Mouse (Mus musculus): ENCODE results near the gene Cenph. TPM values are rescaled to one million over a fixed set of nuclear protein-coding genes. Genes with fewer than 3 reads are reported as not detected.
"Not testable (repeated sequence)": the region's sequence is repeated elsewhere in the genome, so short reads cannot be mapped to it uniquely, and the experiment has no call there.

Gene Cenph
- 10.1 and 10.9 TPM in 2 replicates for polyA plus RNA-seq (2015; fragmentation: Nextera tagmentation; extraction: Ambion mirVana)

DNA sequence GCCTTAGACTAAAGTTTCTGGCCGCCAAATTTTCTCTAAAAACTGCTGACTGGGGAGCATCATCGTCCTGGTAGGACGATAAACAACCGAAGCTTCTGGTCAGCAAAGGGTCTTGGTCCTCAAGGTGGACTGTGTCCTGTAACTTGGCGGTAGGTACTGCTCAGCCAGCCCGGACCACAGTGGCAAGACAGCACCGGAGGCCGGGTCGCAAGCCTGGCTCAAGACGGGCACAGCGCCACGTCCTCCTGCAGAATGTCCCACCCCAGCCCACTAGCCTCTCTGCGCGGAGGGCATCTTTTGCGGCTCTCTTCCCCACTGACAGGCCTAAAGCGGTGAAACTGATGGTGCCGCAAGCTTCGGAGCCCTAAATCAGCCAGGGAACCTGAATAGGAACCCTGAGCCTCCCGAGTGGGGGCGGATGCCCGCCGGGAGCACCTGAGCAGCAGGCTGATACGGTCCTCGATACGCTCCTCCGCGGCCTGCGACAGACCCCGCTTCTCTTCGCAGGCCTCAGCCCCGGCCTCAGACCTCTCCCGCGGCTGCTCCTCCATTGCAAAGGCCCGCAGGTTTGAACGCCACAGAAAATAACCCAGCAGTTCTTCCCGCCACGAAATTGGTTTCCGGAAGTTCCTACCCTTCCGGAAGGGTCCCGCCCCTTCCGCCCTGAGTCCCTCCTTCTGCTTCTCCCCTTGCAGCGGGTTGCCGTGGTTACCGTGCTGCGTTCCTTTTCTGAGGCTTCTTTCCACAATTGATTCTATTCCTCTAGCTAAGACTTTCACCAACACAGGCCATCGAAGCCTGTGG, at the start of gene Cenph:
Gene Cenph, minus strand, starts transcription at position 648 of the 804 bp plus-strand sequence.
- peak; percentile 97 for ATAC-seq (ENCODE audit: low read depth)
- Histone ChIP-seq H3K4me1 (replicated peaks) (peaks cover 16% of the 10 kb centered on the region), H3K36me3 (peaks cover 5% of the 10 kb centered on the region; the same call in 1 of the 2 replicates), H3K9ac (peak within 1 kb of the TSS; percentile 76), H3K27me3 (no peaks in the 10 kb centered on the region), H3K9me3 (no peaks in the 10 kb centered on the region), H3K27ac (replicated peaks) (peak within 1 kb of the TSS; percentile 67), H3K4me3 (peak within 1 kb of the TSS; percentile 75), H3K4me2 (peak within 1 kb of the TSS; percentile 98)
- under 1% methylated on average over 46 of the region's 46 CpGs for WGBS

DNA sequence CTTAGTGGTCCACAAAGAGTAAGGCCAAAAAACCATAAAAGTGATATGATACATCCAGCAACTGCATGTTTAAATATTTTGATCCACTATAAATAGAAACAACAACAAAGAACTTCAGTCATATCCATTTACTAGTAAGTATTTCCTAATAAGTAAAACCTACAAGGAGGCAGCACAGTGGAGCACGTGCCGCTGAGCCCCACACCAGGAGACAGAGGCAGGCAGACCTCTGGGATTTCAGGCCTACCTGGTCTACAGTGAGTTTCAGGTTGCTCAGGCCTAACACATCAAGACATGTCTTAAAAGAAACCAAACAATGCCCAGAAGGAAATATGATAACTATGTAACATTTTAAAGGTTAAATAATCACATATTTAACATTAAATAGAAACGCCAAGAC, 49.2 kb upstream of the Cenph start:
- H3K36me3 ChIP-seq: peaks cover 62% of the 10 kb centered on the region
- ATAC-seq (ENCODE audit: low read depth): no peak
- H3K9me3 ChIP-seq: no peaks in the 10 kb centered on the region
- no peaks in the 10 kb centered on the region for H3K27me3 ChIP-seq
- H3K4me1 ChIP-seq (replicated peaks): no peaks in the 10 kb centered on the region
- no peak overlapping the region for H3K9ac ChIP-seq
- H3K4me3 ChIP-seq: no peak overlapping the region
- WGBS: 95% methylated on average over 3 of the region's 3 CpGs
- H3K4me2 ChIP-seq: no peak overlapping the region
- H3K27ac ChIP-seq (replicated peaks): no peak overlapping the region

DNA sequence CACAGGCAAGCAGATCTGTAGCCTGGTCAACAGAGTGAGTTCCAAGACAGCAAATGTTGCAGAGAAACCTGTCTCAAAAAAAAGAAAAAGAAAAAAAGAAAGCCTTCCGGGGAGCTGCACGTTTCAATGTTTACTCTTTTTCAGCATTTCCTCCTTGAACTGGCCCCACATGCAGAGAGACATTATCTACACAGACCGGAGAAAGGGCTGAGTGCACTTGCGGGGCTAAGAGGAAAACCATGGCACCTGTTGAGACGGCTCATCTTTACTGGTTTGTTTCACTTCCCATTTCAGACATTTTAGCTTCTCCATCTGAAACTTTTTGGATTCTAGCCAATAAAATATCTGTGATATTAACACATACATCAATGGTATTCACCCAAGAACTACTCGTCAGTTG, 48.6 kb upstream of the Cenph start:
- H3K9ac ChIP-seq: no peak overlapping the region
- no peak overlapping the region for H3K4me3 ChIP-seq
- peaks cover 67% of the 10 kb centered on the region for H3K36me3 ChIP-seq
- H3K4me1 ChIP-seq (replicated peaks): no peaks in the 10 kb centered on the region
- no peaks in the 10 kb centered on the region for H3K9me3 ChIP-seq
- H3K27ac ChIP-seq (replicated peaks): no peak overlapping the region
- no peaks in the 10 kb centered on the region for H3K27me3 ChIP-seq
- no peak for ATAC-seq (ENCODE audit: low read depth)
- no peak overlapping the region for H3K4me2 ChIP-seq
- 94% methylated on average over 6 of the region's 6 CpGs for WGBS

DNA sequence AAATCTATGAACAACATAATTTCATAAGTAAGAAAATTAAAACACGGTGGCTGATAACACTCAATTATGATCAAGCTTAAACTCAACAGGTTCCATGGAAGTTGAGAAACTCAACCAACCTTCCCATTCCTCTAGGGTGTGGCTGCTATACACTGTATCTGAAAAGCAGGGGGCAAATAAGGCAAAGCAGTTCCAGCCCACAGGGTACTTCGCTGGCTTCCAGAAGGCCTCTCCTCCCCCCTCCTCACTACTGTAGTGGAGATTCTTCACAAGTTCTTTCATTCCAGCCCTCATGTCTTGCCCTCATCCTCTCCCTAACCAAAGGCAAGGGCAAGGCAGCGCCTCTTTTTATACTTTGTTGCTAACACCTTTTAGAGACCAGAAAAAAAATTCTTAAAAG, 48.2 kb upstream of the Cenph start:
- no peak overlapping the region for H3K9ac ChIP-seq
- WGBS: 93% methylated on average over 3 of the region's 3 CpGs
- no peak for ATAC-seq (ENCODE audit: low read depth)

DNA sequence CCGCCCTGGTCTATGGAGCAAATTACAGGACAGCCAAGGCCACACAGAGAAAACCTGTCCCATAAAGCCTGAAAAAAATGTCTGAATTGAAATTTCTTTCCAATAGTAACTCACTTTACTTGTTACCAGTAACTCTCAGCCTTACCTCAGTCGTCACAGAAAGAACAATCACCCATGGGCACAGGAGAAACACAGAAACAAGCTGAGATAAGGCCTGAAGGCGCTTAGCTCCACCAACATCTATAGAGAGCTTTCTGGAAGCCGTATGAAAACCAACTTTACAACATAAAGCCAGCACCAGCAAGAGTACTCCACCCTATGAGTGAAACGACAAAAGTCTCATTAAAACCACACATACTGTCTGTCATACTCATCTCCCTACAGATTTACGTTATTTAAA, 38.8 kb upstream of the Cenph start:
- H3K4me3 ChIP-seq: no peak overlapping the region
- no peak overlapping the region for H3K9ac ChIP-seq
- no peak overlapping the region for H3K4me2 ChIP-seq
- no peaks in the 10 kb centered on the region for H3K4me1 ChIP-seq (replicated peaks)
- no peak for ATAC-seq (ENCODE audit: low read depth)
- H3K27ac ChIP-seq (replicated peaks): no peak overlapping the region
- H3K36me3 ChIP-seq: peaks cover 78% of the 10 kb centered on the region
- no peaks in the 10 kb centered on the region for H3K9me3 ChIP-seq
- H3K27me3 ChIP-seq: no peaks in the 10 kb centered on the region
- 95% methylated on average over 6 of the region's 6 CpGs for WGBS

More for the DNA sequence above, 48.2 kb upstream of the Cenph start:
- H3K27ac ChIP-seq (replicated peaks): no peak overlapping the region
- no peak overlapping the region for H3K4me3 ChIP-seq
- no peak overlapping the region for H3K4me2 ChIP-seq
- no peaks in the 10 kb centered on the region for H3K4me1 ChIP-seq (replicated peaks)
- peaks cover 71% of the 10 kb centered on the region for H3K36me3 ChIP-seq
- H3K9me3 ChIP-seq: no peaks in the 10 kb centered on the region
- no peaks in the 10 kb centered on the region for H3K27me3 ChIP-seq

DNA sequence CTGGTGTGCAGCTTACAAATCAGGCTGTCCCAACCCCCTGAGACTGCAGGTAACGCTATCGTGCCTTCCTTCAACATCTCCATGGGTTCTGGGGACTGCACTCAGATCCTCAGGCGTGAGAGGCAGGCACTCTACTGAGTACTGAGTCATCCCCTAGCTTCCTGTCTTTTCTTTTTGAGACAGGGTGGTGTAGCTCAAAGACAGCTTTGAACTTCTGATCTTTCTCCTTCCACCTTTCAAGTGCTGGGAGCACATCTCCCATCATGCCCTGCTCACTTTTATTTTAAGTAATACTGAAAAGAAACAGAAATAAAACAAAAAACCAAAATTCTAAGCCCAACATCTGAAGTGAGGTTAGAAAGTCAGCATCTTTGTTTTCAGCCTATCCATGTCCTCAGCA, 30.1 kb upstream of the Cenph start:
- Histone ChIP-seq H3K27me3 (no peaks in the 10 kb centered on the region), H3K27ac (replicated peaks) (no peak overlapping the region), H3K4me3 (no peak overlapping the region), H3K36me3 (peaks cover 81% of the 10 kb centered on the region), H3K9me3 (no peaks in the 10 kb centered on the region), H3K4me2 (no peak overlapping the region), H3K4me1 (replicated peaks) (no peaks in the 10 kb centered on the region), H3K9ac (no peak overlapping the region)
- 96% methylated on average over 3 of the region's 3 CpGs for WGBS
- no peak for ATAC-seq (ENCODE audit: low read depth)

DNA sequence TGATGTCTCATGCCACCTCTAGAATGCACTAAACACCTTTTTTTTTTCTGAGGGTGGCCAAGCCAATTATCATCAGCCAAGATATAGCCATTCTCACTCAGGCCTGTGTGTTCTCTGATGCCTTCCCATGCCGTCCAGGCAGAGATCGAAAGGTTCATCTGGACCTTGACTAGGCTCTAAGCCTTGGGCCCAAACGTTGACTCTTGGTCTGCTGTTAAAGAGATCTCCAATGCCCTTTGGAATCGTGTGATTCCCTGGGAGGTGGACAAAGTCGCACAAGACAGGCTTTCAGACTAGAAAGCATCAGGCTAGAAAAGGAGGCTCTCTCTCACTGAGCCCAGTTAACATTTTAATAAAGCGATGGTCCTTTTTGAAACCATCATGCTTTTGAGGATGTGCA, 21.5 kb upstream of the Cenph start:
- H3K4me2 ChIP-seq: no peak overlapping the region
- WGBS: 93% methylated on average over 6 of the region's 6 CpGs
- no peaks in the 10 kb centered on the region for H3K27me3 ChIP-seq
- H3K9me3 ChIP-seq: no peaks in the 10 kb centered on the region
- peaks cover 22% of the 10 kb centered on the region for H3K36me3 ChIP-seq
- no peak overlapping the region for H3K9ac ChIP-seq
- H3K4me3 ChIP-seq: no peak overlapping the region
- ATAC-seq (ENCODE audit: low read depth): no peak
- no peak overlapping the region for H3K27ac ChIP-seq (replicated peaks)
- no peaks in the 10 kb centered on the region for H3K4me1 ChIP-seq (replicated peaks)

DNA sequence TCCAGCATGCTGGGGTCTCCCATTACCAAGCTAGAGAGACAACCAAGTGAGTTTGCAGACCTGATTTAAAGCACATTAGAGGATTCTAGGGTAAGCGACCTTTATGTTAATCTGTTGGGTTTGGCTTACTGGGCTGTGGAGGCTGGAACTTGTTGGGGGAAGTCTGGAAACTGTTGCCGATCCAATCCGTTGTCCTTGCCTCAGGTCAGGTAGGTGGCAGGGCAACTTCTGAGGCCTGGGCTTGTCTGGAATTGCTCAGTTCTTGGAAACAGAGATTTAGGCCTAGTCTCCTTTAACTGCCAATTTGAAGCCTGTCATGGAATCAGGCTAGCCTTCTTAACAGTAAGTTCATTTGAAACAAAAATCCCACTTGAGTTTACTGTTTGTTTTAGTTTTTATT, 13.4 kb upstream of the Cenph start:
- ATAC-seq (ENCODE audit: low read depth): no peak
- WGBS: 86% methylated on average over 3 of the region's 3 CpGs

DNA sequence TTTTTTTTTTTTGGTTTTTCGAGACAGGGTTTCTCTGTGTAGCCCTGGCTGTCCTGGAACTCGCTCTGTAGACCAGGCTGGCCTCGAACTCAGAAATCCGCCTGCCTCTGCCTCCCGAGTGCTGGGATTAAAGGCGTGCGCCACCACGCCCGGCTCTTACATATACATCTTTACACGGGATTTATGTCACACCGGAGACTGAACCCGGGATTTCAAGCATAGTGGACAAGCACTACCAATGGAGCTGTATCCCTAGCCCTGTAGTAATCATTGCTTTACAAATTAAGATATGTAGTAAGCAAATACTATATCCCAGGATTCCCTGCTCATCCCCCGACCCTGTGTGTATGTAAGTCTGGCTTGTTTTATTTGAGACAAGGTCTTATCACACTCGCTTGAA, 12.4 kb upstream of the Cenph start:
- not testable (repeated sequence) for H3K36me3 ChIP-seq; ATAC-seq (ENCODE audit: low read depth); H3K9me3 ChIP-seq; H3K4me2 ChIP-seq; H3K9ac ChIP-seq; H3K27me3 ChIP-seq; H3K27ac ChIP-seq (replicated peaks); H3K4me3 ChIP-seq
- peaks cover 24% of the 10 kb centered on the region for H3K4me1 ChIP-seq (replicated peaks)
- 96% methylated on average over 11 of the region's 14 CpGs for WGBS

More for the DNA sequence above, 13.4 kb upstream of the Cenph start:
- Histone ChIP-seq H3K4me1 (replicated peaks) (peaks cover 20% of the 10 kb centered on the region), H3K9me3 (no peaks in the 10 kb centered on the region), H3K27me3 (no peaks in the 10 kb centered on the region), H3K4me3 (no peak overlapping the region), H3K36me3 (no peaks in the 10 kb centered on the region), H3K9ac (no peak overlapping the region), H3K4me2 (no peak overlapping the region), H3K27ac (replicated peaks) (no peak overlapping the region)

DNA sequence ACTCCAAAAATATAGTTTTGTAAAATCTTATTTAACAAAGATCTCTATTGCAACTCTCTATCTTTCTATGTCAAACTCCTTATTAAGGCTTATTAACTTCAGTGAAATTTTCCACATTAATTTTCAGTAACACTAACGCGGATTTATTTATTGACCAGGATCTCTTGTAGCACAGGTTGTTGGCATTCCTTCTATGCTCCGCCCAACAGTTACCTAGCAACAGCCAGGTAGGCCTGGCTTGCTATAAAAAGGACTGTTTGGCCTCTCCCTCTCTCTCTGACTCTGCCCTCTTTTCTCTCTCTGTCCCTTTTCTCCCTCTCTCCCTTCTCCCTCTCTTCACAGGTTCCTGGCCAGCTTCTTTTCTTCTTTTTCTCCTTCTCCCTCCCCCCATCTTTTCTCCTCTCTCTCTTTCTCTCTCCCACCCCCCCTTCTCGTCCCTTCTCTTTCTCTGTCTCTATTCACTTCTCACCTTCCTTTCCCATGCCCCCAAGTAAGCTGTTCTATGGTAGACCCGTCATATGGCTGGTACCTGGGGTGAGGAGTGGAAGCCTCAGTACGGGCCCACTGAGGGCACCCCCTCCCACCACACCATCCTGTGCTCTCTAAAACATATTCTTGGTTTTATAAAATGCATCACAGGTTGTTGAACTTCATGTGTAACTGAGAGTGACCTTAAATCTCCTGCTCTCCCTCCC, 11.8 kb upstream of the Cenph start:
- no peak for ATAC-seq (ENCODE audit: low read depth)
- Histone ChIP-seq H3K4me1 (replicated peaks) (peaks cover 24% of the 10 kb centered on the region), H3K36me3 (no peaks in the 10 kb centered on the region), H3K27me3 (no peaks in the 10 kb centered on the region), H3K4me2 (no peak overlapping the region), H3K27ac (replicated peaks) (no peak overlapping the region), H3K9ac (no peak overlapping the region), H3K9me3 (no peaks in the 10 kb centered on the region), H3K4me3 (no peak overlapping the region)
- 72% methylated on average over 6 of the region's 6 CpGs for WGBS

DNA sequence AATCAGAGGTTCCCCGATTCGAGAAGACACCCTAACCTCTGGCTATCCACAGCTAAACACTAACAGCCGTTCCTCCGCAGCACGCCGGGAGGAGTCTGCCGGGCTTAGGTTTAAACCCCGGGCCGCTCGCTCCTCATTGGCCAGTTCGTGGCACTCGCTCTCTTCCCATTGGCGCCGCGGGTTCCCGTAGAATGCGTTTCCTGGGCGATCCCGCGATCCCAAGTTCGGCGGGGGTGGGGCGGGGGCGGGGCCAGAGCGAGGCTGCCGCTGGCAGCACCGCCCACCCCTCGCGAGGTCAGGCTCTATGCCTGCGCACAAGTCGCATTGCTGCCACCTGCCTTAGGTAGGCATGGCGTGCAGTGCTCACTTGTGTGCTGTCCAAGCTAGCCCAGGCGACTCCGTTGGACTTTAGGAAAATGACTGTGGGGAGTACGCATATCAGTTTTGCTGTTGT, 10.7 kb upstream of the Cenph start, which contains the start of gene Ccnb1:
Gene Ccnb1, minus strand, starts transcription at position 157 of the 454 bp plus-strand sequence.
- Histone ChIP-seq H3K4me3 (peak within 1 kb of the TSS; percentile 67), H3K4me2 (peak within 1 kb of the TSS; percentile 99), H3K4me1 (replicated peaks) (peaks cover 24% of the 10 kb centered on the region), H3K36me3 (no peaks in the 10 kb centered on the region), H3K27me3 (no peaks in the 10 kb centered on the region), H3K9ac (peak within 1 kb of the TSS; percentile 70), H3K9me3 (no peaks in the 10 kb centered on the region), H3K27ac (replicated peaks) (no peak within 1 kb of the TSS)
- peak; percentile 99 for ATAC-seq (ENCODE audit: low read depth)
- WGBS: under 1% methylated on average over 35 of the region's 35 CpGs

DNA sequence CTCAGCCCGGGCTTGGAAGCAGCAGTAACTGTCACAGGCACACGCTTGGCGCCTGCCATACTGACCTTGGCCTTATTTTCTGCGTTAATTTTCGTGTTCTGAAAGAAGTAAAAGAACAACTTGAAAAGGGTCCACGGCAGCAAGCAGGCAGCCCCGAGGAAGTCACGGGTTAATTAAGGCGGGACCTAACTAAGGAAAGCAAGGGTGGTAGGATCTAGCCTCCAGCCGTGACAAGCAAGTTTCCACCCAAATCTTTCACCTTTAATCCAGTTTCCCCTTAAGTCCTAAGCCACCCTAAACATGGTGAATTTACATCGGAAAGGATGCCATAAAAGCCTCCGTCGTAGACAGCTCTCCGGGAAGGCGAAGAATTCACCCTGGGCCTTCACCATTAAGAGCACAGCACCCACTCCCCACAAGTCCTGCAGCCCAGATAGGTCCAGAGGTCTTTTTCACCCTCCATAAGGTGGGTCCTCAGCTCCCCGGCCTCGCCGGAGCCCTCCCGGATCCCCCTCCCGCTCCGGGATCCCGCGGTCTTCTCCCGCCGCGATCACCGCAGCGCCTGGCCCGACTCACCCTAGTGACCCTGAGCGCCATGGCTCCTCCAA, 10.2 kb upstream of the Cenph start:
- H3K27me3 ChIP-seq: no peaks in the 10 kb centered on the region
- peaks cover 24% of the 10 kb centered on the region for H3K4me1 ChIP-seq (replicated peaks)
- peak overlapping the region; percentile 70 for H3K9ac ChIP-seq
- ATAC-seq (ENCODE audit: low read depth): peak; percentile 57
- under 1% methylated on average over 30 of the region's 30 CpGs for WGBS
- H3K4me3 ChIP-seq: peak overlapping the region; percentile 67
- no peaks in the 10 kb centered on the region for H3K9me3 ChIP-seq
- H3K27ac ChIP-seq (replicated peaks): no peak overlapping the region
- H3K36me3 ChIP-seq: no peaks in the 10 kb centered on the region
- H3K4me2 ChIP-seq: peak overlapping the region; percentile 99

All from neural tube, embryonic 13.5 days (tissue).